Mouse (Mus musculus) stomach, embryonic 14.5 days (tissue): ENCODE data around the gene Slc1a2. TPM values are rescaled to one million over a fixed set of nuclear protein-coding genes. Genes with fewer than 3 reads are reported as not detected.

Experiments used
- ATAC-seq: fragments of 200-750 bp; cut with Nextera tagmentation; 2 replicates; pipeline ENCODE4 v1.8.0; 2017; ENCODE audit warnings: low read depth, moderate TSS enrichment; ENCODE audit not compliant: insufficient number of reproducible peaks, insufficient read depth, low FRiP score
- H3K27ac ChIP-seq: fragments of 300-500 bp; sonication (generic); 2 replicates; pipeline ENCODE4 v1.5.1; 2014; ENCODE audit warnings: mild to moderate bottlenecking, low read length, moderate library complexity, mixed read lengths
- H3K27me3 ChIP-seq: fragments of 300-500 bp; sonication (generic); 2 replicates; pipeline ENCODE4 v1.6.1; 2014; ENCODE audit warnings: low read length, control low read depth, mixed read lengths; ENCODE audit not compliant: control insufficient read depth, insufficient read depth
- H3K36me3 ChIP-seq: fragments of 300-500 bp; sonication (generic); 2 replicates; pipeline ENCODE4 v1.6.1; 2014; ENCODE audit warnings: mild to moderate bottlenecking, control low read depth, low read length, moderate library complexity, mixed read lengths; ENCODE audit not compliant: control insufficient read depth, insufficient read depth
- H3K4me1 ChIP-seq: fragments of 300-500 bp; sonication (generic); 2 replicates; pipeline ENCODE4 v1.6.1; 2014; ENCODE audit warnings: low read length, control low read depth, mixed read lengths; ENCODE audit not compliant: control insufficient read depth, insufficient read depth
- H3K4me2 ChIP-seq: fragments of 300-500 bp; sonication (generic); replicated peaks from 2 replicates; pipeline ENCODE4 v1.6.1; 2014; ENCODE audit warnings: low read depth, low read length, control low read depth
- H3K4me3 ChIP-seq: fragments of 300-500 bp; sonication (generic); 2 replicates; pipeline ENCODE4 v1.5.1; 2014; ENCODE audit warnings: low read depth, low read length, control low read depth
- H3K9ac ChIP-seq: fragments of 300-500 bp; sonication (generic); replicated peaks from 2 replicates; pipeline ENCODE4 v1.6.1; 2014; ENCODE audit warnings: low read depth, mild to moderate bottlenecking, control low read depth, low read length, moderate library complexity, mixed read lengths
- H3K9me3 ChIP-seq: fragments of 300-500 bp; sonication (generic); 2 replicates; pipeline ENCODE4 v1.6.1; 2016; ENCODE audit warnings: low read depth, low read length, control low read depth; ENCODE audit not compliant: control insufficient read depth
- WGBS: fragments of 180-500 bp; shearing (Covaris S2); extraction: QIAGEN DNeasy Blood & Tissue Kit; methylation state at CpG from one replicate; pipeline ENCODE4 v1.1.7; 2014; 5-methylcytosine and 5-hydroxymethylcytosine counted together
- polyA plus RNA-seq: library from polyadenylated mRNA; unstranded; fragments of >200 nt; fragmentation: Nextera tagmentation; extraction: Ambion mirVana; gene quantifications from 2 replicates; pipeline ENCODE4 v1.2.1, GENCODE M21; 2014

The Slc1a2 gene
- polyA plus RNA-seq, 1 experiment from 2014 or later: 1.0 TPM

DNA sequence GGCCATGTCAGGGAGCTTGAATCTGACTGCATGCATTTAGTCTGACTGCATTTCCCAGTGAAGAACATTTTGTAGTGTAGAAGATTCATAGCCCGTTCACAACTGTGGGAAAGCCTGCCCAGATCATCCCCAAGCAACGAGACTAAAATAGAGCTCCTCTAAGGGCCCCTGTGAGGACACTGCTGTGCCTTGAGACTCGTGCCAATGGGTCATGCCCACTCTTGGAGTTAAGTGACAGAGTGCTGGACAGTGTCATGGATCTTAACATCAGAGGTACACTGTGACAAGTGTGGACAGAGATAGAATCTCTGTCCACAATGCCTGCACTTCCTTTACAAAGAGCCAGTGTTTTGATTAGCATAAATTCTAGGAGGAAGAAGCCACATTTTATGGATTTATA lies 109.8 kb downstream of the Slc1a2 start:
- Histone ChIP-seq H3K4me1 (no peaks in the 10 kb centered on the region), H3K4me3 (no peak overlapping the region), H3K9me3 (no peaks in the 10 kb centered on the region), H3K27me3 (no peaks in the 10 kb centered on the region), H3K9ac (no peak overlapping the region), H3K27ac (no peak overlapping the region), H3K4me2 (no peak overlapping the region), H3K36me3 (no peaks in the 10 kb centered on the region)
- no peak for ATAC-seq
- 65% methylated on average over 3 of the region's 3 CpGs for WGBS

DNA sequence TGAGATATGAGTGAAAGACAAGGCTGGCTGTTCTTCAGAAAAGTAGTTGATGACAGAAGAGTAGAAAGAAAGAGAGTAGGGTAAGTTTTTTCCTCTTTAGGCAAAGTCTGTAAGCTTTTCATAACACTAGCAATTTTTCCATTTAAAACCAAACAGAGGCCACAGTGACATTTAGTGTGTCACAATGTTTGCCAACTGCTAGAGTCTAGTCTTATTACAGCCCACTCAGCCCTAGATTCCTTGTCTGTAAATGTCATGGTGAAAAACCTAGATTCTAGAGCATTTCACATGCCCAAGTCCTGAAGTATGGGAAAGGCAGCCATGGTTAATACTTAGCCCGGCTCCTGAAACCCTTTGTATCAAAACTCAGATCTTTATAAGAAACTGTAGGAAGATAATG lies 112.8 kb downstream of the Slc1a2 start:
- Histone ChIP-seq H3K9me3 (no peaks in the 10 kb centered on the region), H3K4me2 (no peak overlapping the region), H3K4me1 (no peaks in the 10 kb centered on the region), H3K27ac (no peak overlapping the region), H3K36me3 (no peaks in the 10 kb centered on the region), H3K27me3 (no peaks in the 10 kb centered on the region), H3K9ac (no peak overlapping the region), H3K4me3 (no peak overlapping the region)
- 83% methylated on average over 1 of the region's 1 CpGs for WGBS
- ATAC-seq: no peak

DNA sequence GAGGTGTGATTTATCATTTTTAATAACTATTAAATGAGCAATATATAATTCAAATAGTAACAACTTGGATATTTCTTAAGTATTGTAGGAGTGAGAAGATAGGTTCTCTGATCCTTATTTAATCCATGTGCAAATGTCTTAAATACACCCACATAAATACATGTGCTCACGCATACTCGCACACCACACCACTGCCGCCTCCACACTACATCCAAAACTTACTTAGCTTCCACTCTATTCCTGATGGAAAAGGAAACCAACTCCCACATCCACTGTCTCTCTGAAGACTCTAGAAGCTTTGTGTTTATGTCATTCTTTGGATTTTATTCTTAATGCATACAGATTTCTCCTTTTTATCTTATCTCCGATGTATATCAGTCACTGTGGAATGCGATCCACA lies 113.8 kb downstream of the Slc1a2 start:
- WGBS: 87% methylated on average over 5 of the region's 5 CpGs
- Histone ChIP-seq H3K4me3 (no peak overlapping the region), H3K9ac (no peak overlapping the region), H3K4me2 (no peak overlapping the region), H3K27me3 (no peaks in the 10 kb centered on the region), H3K27ac (no peak overlapping the region), H3K36me3 (no peaks in the 10 kb centered on the region), H3K4me1 (no peaks in the 10 kb centered on the region), H3K9me3 (no peaks in the 10 kb centered on the region)
- no peak for ATAC-seq

DNA sequence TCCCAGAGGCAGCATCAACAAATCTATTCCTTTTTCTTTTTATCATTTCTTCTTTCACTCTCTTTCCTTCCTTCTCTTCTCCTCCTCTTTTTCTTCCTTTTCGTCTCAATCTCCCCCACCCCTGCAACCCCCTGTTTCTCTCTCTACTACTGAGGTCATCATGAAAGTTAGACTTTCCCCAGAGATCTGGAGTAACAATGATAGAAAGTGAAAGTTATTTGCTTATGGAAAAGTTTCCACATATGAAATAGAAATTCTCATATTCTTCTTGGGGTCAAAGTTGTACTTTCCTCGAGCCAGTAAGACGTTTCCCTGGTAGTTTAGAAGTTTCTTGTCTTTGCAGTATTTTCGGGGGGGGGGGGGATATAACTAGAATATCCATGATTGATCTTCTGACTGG lies 116.2 kb downstream of the Slc1a2 start:
- no peak for ATAC-seq
- Histone ChIP-seq H3K27ac (no peak overlapping the region), H3K27me3 (no peaks in the 10 kb centered on the region), H3K4me1 (no peaks in the 10 kb centered on the region), H3K36me3 (no peaks in the 10 kb centered on the region), H3K4me2 (no peak overlapping the region), H3K9me3 (no peaks in the 10 kb centered on the region), H3K9ac (no peak overlapping the region), H3K4me3 (no peak overlapping the region)
- 79% methylated on average over 4 of the region's 4 CpGs for WGBS

DNA sequence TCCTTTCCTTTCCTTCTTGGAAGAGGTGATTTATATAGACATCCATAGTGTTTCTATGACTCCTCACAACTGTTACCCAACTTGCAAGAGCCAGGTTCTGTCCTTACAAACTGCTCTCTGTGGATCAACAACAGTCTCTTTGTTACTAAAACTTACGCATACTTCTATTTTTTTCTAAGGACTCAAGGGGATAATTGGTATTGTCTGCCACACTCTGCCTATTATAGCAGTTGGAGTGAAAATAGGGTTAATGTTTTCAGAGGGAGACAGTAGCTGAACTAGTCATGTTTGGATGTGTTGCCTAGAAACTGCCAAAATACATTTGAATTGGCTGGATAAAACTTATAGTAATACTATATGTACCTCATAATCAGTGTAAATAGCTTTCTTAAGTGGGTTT lies 117.1 kb downstream of the Slc1a2 start:
- no peaks in the 10 kb centered on the region for H3K27me3 ChIP-seq
- WGBS: 70% methylated on average over 1 of the region's 1 CpGs
- H3K4me2 ChIP-seq: no peak overlapping the region
- ATAC-seq: no peak
- no peak overlapping the region for H3K27ac ChIP-seq
- H3K4me3 ChIP-seq: no peak overlapping the region
- no peaks in the 10 kb centered on the region for H3K9me3 ChIP-seq
- H3K9ac ChIP-seq: no peak overlapping the region
- no peaks in the 10 kb centered on the region for H3K36me3 ChIP-seq
- no peaks in the 10 kb centered on the region for H3K4me1 ChIP-seq

DNA sequence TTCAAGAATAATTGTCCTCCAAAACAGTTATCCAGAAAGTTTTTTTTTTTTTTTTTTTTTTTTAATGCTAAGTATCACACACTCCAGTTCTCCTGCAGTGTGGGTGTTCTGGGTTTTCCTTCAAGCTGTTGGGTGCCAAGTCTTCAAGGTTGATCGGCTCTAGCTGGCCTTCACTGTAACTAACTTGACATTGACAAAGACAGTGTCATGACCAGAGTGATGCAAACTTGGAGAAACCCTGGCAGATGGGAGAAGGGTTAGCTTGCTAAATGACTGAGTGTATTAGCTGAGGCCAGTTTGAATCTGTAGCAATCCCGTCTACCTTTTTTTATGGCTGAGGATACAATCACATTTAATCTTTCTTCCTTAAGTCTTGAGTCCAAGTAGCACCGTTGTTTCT lies 119.7 kb downstream of the Slc1a2 start:
- H3K9ac ChIP-seq: no peak overlapping the region
- no peak overlapping the region for H3K27ac ChIP-seq
- H3K4me2 ChIP-seq: no peak overlapping the region
- no peaks in the 10 kb centered on the region for H3K27me3 ChIP-seq
- no peaks in the 10 kb centered on the region for H3K4me1 ChIP-seq
- H3K9me3 ChIP-seq: no peaks in the 10 kb centered on the region
- no peak overlapping the region for H3K4me3 ChIP-seq
- WGBS: 75% methylated on average over 3 of the region's 3 CpGs
- no peaks in the 10 kb centered on the region for H3K36me3 ChIP-seq
- no peak for ATAC-seq

DNA sequence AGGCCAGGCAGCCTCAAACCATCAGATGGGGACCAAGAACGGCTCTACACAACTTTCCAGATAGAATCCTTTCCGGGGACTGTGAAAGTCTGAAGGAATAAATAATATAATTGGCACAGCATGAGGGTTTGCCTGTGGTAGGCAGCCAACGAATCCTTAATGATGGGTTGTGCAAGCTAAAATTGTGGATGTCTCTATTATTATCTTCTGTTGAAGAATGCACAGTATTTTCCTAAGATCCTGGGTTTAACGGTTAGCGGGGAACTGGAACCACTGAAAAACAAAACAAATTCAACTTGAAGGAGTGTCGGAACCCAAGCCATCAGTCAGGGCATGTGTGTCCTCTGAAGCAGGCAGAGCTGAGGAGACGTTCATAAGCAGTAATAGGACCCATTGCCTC lies 124.3 kb downstream of the Slc1a2 start:
- no peak overlapping the region for H3K4me2 ChIP-seq
- WGBS: 78% methylated on average over 7 of the region's 7 CpGs
- no peaks in the 10 kb centered on the region for H3K4me1 ChIP-seq
- ATAC-seq: no peak
- no peaks in the 10 kb centered on the region for H3K36me3 ChIP-seq
- H3K4me3 ChIP-seq: no peak overlapping the region
- H3K27ac ChIP-seq: no peak overlapping the region
- H3K9ac ChIP-seq: no peak overlapping the region
- no peaks in the 10 kb centered on the region for H3K9me3 ChIP-seq
- H3K27me3 ChIP-seq: no peaks in the 10 kb centered on the region

DNA sequence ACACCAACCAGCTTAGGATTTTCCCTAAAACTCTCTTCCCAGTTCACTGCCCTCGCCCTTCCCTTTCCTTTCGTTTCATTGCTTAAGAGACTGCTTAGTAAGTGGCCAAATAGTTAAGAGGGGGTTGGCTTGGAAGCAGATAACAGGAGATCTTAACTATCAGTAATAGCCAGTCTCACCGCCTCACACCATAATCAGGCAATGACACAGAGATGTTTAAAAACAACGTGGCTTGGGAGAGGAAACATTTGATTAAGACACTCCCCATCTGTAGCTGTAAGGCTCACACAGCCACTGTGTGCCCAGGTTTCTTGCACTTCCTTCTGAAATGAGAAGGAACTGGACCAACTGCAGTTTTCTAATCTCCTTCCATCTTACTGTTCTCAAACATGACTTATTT lies 127.2 kb downstream of the Slc1a2 start:
- no peaks in the 10 kb centered on the region for H3K36me3 ChIP-seq

DNA sequence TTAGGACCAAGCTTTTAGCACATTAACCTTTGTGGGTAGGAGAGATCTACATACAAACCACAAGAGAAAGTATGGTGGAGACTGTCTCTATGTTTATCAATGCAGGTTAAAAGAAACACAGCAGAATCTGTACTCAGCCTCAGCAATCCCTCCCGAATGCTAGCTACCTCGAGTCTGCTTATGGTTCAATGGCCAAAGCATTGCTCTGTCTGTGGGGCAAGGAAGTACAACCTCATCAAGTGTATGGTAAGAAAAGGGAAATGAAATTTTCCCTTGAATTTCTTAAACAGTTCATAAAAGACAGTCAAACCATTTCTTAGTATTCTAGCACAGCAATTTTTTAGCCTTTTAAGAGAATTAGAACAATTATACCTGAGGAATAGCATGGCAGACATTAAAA lies 133.2 kb downstream of the Slc1a2 start:
- Histone ChIP-seq H3K27ac (no peak overlapping the region), H3K4me3 (no peak overlapping the region), H3K4me1 (no peaks in the 10 kb centered on the region), H3K4me2 (no peak overlapping the region), H3K27me3 (no peaks in the 10 kb centered on the region), H3K9ac (no peak overlapping the region), H3K36me3 (no peaks in the 10 kb centered on the region), H3K9me3 (no peaks in the 10 kb centered on the region)
- ATAC-seq: no peak
- WGBS: 76% methylated on average over 2 of the region's 2 CpGs

More for the DNA sequence above, 127.2 kb downstream of the Slc1a2 start:
- no peak overlapping the region for H3K4me3 ChIP-seq
- H3K4me2 ChIP-seq: no peak overlapping the region
- H3K4me1 ChIP-seq: no peaks in the 10 kb centered on the region
- no peak overlapping the region for H3K27ac ChIP-seq
- H3K27me3 ChIP-seq: no peaks in the 10 kb centered on the region
- ATAC-seq: no peak
- H3K9me3 ChIP-seq: no peaks in the 10 kb centered on the region
- no peak overlapping the region for H3K9ac ChIP-seq
- 51% methylated on average over 4 of the region's 4 CpGs for WGBS
